Mouse (Mus musculus): ENCODE results near the gene Il20ra. TPM values are rescaled to one million over a fixed set of nuclear protein-coding genes. Genes with fewer than 3 reads are reported as not detected.

Gene Il20ra
- polyA plus RNA-seq, 2 experiments, result 0.06 to 0.10 TPM

DNA sequence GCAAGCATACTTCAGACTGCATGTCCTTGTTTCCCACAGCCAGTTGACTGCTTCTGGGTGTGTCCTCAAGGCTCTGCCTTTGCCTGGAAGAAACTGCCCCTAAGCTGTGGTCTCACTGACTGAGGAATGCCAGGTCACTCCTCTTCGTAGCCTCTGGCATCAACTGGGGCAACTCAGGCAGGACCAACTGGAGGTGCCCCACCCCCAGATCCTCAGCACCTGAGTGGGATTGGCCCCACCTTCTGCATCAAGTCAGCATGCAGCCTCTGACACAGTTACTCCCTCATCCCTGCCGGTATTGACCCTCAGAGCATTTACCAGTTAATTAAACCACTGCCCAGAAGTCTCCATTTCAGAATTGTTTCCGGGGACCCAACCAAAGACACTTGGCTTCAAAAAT is 21.1 kb upstream of the Il20ra start:
- Histone ChIP-seq H3K27me3 (ENCODE audit: control insufficient read depth, insufficient read depth, low read length) (no peaks in the 10 kb centered on the region), H3K9ac (replicated peaks) (no peak overlapping the region), H3K9me3 (ENCODE audit: control insufficient read depth, low read length) (no peaks in the 10 kb centered on the region), H3K27ac (no peak overlapping the region), H3K4me1 (replicated peaks; ENCODE audit: control insufficient read depth in 2 of 2, insufficient read depth in 2 of 2, low read length in 1 of 2) (peaks cover 0 to 9% of the 10 kb centered on the region in 2 experiments; a peak in 2 of 4 replicates), H3K4me3 (ENCODE audit: insufficient read depth in 1 of 2, low read depth in 2 of 2, low read length in 2 of 2) (no peak overlapping the region), H3K4me2 (ENCODE audit: low read depth) (no peak overlapping the region), H3K36me3 (replicated peaks; ENCODE audit: control insufficient read depth, insufficient read depth, low read depth) (no peaks in the 10 kb centered on the region)
- WGBS (ENCODE audit: insufficient replicate concordance), result 37% methylated on average over 3 of the region's 3 CpGs
- ATAC-seq (ENCODE audit: insufficient read depth), result no peak
- DNase-seq (ENCODE audit: low read depth in 3 of 3, low spot score in 3 of 3), result no peak
- TF ChIP-seq EP300 (IDR thresholded peaks at IDR 0.05; ENCODE audit: low read depth), result no peak
- no peak for TF ChIP-seq CTCF (IDR thresholded peaks at IDR 0.05; ENCODE audit: low read depth)

DNA sequence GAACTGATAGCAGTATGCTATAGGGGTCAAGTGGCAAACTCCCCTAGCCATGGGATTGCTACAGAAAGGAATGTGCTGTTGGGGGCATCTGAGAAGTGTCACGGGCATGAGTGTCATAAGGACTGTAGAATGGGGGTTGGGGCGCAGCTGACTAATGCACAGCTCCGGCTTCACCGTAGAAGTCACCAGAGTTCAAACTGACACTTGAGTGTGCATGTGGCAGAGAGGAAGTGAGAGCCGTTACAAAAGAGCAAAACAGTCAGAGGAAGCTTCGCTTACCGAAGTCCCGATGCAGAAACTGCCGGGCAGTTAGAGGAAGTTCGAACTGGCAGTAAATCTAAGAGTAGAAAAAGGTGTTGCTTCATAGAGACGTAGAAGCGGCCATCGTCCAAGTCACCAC is 20.6 kb upstream of the Il20ra start:
- H3K9ac ChIP-seq (replicated peaks), result no peak overlapping the region
- no peak overlapping the region for H3K27ac ChIP-seq
- H3K27me3 ChIP-seq (ENCODE audit: control insufficient read depth, insufficient read depth, low read length), result no peaks in the 10 kb centered on the region
- H3K4me3 ChIP-seq (ENCODE audit: insufficient read depth in 1 of 2, low read depth in 2 of 2, low read length in 2 of 2), result no peak overlapping the region
- no peaks in the 10 kb centered on the region for H3K36me3 ChIP-seq (replicated peaks; ENCODE audit: control insufficient read depth, insufficient read depth, low read depth)
- peaks cover 0 to 9% of the 10 kb centered on the region in 2 experiments; a peak in 2 of 4 replicates for H3K4me1 ChIP-seq (replicated peaks; ENCODE audit: control insufficient read depth in 2 of 2, insufficient read depth in 2 of 2, low read length in 1 of 2)
- ATAC-seq (ENCODE audit: insufficient read depth) (no peak), DNase-seq (ENCODE audit: low read depth in 3 of 3, low spot score in 3 of 3) (peak in 1 of 3 experiments; percentile 44)
- 8% methylated on average over 13 of the region's 13 CpGs for WGBS (ENCODE audit: insufficient replicate concordance)
- no peak overlapping the region for H3K4me2 ChIP-seq (ENCODE audit: low read depth)
- no peaks in the 10 kb centered on the region for H3K9me3 ChIP-seq (ENCODE audit: control insufficient read depth, low read length)
- TF ChIP-seq EP300 (IDR thresholded peaks at IDR 0.05; ENCODE audit: low read depth) (no peak), CTCF (IDR thresholded peaks at IDR 0.05; ENCODE audit: low read depth) (no peak)

DNA sequence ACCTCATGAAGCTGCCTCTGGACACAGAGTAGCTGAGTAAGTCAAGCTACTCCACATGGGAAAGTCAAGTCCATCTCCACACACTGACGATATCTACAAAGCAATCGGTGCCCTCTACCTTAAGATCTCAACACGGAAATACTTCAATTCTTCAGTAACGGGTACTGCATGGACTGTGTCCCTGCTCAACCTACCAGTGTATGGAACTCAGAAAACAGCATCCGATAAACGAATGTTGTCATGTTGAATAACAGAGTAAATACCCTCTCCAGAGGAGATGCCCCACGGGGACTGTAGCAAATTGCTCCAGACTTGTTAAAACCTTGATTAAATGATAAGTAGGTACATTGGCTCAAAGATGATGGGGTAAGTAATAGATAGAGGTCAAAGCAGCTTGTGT is 20.0 kb upstream of the Il20ra start:
- Histone ChIP-seq H3K4me1 (replicated peaks; ENCODE audit: control insufficient read depth in 2 of 2, insufficient read depth in 2 of 2, low read length in 1 of 2) (peaks cover 0 to 9% of the 10 kb centered on the region in 2 experiments; a peak in 2 of 4 replicates), H3K4me2 (ENCODE audit: low read depth) (no peak overlapping the region)
- WGBS (ENCODE audit: insufficient replicate concordance), result 49% methylated on average over 7 of the region's 7 CpGs

DNA sequence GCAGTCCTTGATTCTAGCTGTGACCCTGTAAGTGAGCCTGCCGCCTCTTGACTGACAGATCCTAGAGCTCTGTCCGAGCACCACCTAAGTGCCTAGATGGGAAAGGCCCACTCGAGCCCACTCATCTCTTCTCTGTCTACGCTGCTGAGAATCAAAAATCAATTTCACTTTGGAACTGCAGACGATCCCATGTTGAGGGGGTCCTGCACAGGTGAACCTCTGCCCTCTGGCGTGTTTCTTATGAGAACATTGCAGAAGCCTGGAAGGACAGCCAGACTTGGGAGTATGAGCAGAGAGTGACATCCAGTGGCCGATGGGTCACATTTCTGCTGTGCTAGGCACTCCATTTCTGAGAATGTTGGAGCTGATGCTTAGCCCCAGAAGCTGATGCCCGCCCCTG is 19.4 kb upstream of the Il20ra start:
- no peak overlapping the region for H3K27ac ChIP-seq
- ATAC-seq (ENCODE audit: insufficient read depth), result no peak

More for the DNA sequence above, 20.0 kb upstream of the Il20ra start:
- TF ChIP-seq CTCF (IDR thresholded peaks at IDR 0.05; ENCODE audit: low read depth) (no peak), EP300 (IDR thresholded peaks at IDR 0.05; ENCODE audit: low read depth) (no peak)
- Histone ChIP-seq H3K27me3 (ENCODE audit: control insufficient read depth, insufficient read depth, low read length) (no peaks in the 10 kb centered on the region), H3K36me3 (replicated peaks; ENCODE audit: control insufficient read depth, insufficient read depth, low read depth) (no peaks in the 10 kb centered on the region), H3K9me3 (ENCODE audit: control insufficient read depth, low read length) (no peaks in the 10 kb centered on the region), H3K27ac (no peak overlapping the region), H3K9ac (replicated peaks) (no peak overlapping the region), H3K4me3 (ENCODE audit: insufficient read depth in 1 of 2, low read depth in 2 of 2, low read length in 2 of 2) (no peak overlapping the region)
- ATAC-seq (ENCODE audit: insufficient read depth) (no peak), DNase-seq (ENCODE audit: low read depth in 3 of 3, low spot score in 3 of 3) (no peak)

DNA sequence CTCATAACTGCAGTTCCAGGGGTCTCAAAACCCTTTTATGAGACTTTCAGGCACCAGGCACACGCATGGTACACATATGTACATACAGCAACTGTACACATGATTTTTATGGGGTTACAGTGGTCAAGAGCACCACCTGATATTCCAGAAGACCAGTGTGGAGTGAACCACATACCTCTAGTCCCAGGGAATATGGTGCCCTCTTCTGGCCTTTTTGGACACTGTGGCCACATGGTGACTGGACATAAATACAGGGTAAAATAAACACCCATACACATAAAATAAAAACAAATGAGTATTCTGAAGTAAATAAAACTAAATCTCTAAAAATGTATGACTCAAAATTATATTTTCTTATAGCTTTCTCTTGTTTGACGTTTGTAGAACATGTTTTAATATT is 18.7 kb upstream of the Il20ra start:
- no peak for DNase-seq (ENCODE audit: low read depth in 3 of 3, low spot score in 3 of 3)
- H3K27ac ChIP-seq, result no peak overlapping the region
- no peaks in the 10 kb centered on the region for H3K9me3 ChIP-seq (ENCODE audit: control insufficient read depth, low read length)
- H3K36me3 ChIP-seq (replicated peaks; ENCODE audit: control insufficient read depth, insufficient read depth, low read depth), result no peaks in the 10 kb centered on the region
- H3K4me1 ChIP-seq (replicated peaks; ENCODE audit: control insufficient read depth in 2 of 2, insufficient read depth in 2 of 2, low read length in 1 of 2), result peaks cover 0 to 9% of the 10 kb centered on the region in 2 experiments; a peak in 2 of 4 replicates
- no peak for ATAC-seq (ENCODE audit: insufficient read depth)
- WGBS (ENCODE audit: insufficient replicate concordance), result 45% methylated on average over 2 of the region's 2 CpGs
- H3K4me3 ChIP-seq (ENCODE audit: insufficient read depth in 1 of 2, low read depth in 2 of 2, low read length in 2 of 2), result no peak overlapping the region
- TF ChIP-seq EP300 (IDR thresholded peaks at IDR 0.05; ENCODE audit: low read depth) (no peak), CTCF (IDR thresholded peaks at IDR 0.05; ENCODE audit: low read depth) (peak; percentile 49; the same call in 1 of the 2 replicates)
- H3K4me2 ChIP-seq (ENCODE audit: low read depth), result no peak overlapping the region
- no peak overlapping the region for H3K9ac ChIP-seq (replicated peaks)
- H3K27me3 ChIP-seq (ENCODE audit: control insufficient read depth, insufficient read depth, low read length), result no peaks in the 10 kb centered on the region

More for the DNA sequence above, 19.4 kb upstream of the Il20ra start:
- Histone ChIP-seq H3K36me3 (replicated peaks; ENCODE audit: control insufficient read depth, insufficient read depth, low read depth) (no peaks in the 10 kb centered on the region), H3K9ac (replicated peaks) (no peak overlapping the region), H3K9me3 (ENCODE audit: control insufficient read depth, low read length) (no peaks in the 10 kb centered on the region), H3K4me1 (replicated peaks; ENCODE audit: control insufficient read depth in 2 of 2, insufficient read depth in 2 of 2, low read length in 1 of 2) (peaks cover 0 to 9% of the 10 kb centered on the region in 2 experiments; a peak in 2 of 4 replicates), H3K27me3 (ENCODE audit: control insufficient read depth, insufficient read depth, low read length) (no peaks in the 10 kb centered on the region), H3K4me2 (ENCODE audit: low read depth) (0 out of 2 replicates have a peak overlapping the region, but pooled peaks have one; percentile 4), H3K4me3 (ENCODE audit: insufficient read depth in 1 of 2, low read depth in 2 of 2, low read length in 2 of 2) (no peak overlapping the region)
- no peak for DNase-seq (ENCODE audit: low read depth in 3 of 3, low spot score in 3 of 3)
- no peak for TF ChIP-seq EP300 (IDR thresholded peaks at IDR 0.05; ENCODE audit: low read depth)
- TF ChIP-seq CTCF (IDR thresholded peaks at IDR 0.05; ENCODE audit: low read depth), result peak; percentile 73
- WGBS (ENCODE audit: insufficient replicate concordance), result 26% methylated on average over 8 of the region's 8 CpGs

All from liver, embryonic 14.5 days (tissue).